Mouse (Mus musculus) midbrain, embryonic 13.5 days (tissue): ENCODE data around the gene Pigk. TPM values are rescaled to one million over a fixed set of nuclear protein-coding genes. Genes with fewer than 3 reads are reported as not detected.

Experiments used
- ATAC-seq: fragments of 200-750 bp; cut with Nextera tagmentation; 2 replicates; pipeline ENCODE4 v1.8.0; 2017; ENCODE audit warnings: mild to moderate bottlenecking, moderate TSS enrichment, moderate library complexity
- H3K27ac ChIP-seq: fragments of 300-500 bp; sonication (generic); 2 replicates; pipeline ENCODE4 v1.5.1; 2015; ENCODE audit warnings: inconsistent platforms, mild to moderate bottlenecking, moderate library complexity
- H3K27me3 ChIP-seq: fragments of 300-500 bp; sonication (generic); 2 replicates; pipeline ENCODE4 v1.6.1; 2015; ENCODE audit warnings: mild to moderate bottlenecking, inconsistent platforms
- H3K36me3 ChIP-seq: fragments of 300-500 bp; sonication (generic); 2 replicates; pipeline ENCODE4 v1.6.1; 2015; ENCODE audit warnings: mild to moderate bottlenecking, inconsistent platforms
- H3K4me1 ChIP-seq: fragments of 300-500 bp; sonication (generic); replicated peaks from 2 replicates; pipeline ENCODE4 v1.6.1; 2015; ENCODE audit warnings: inconsistent platforms
- H3K4me2 ChIP-seq: fragments of 300-500 bp; sonication (generic); replicated peaks from 2 replicates; pipeline ENCODE4 v1.6.1; 2015; ENCODE audit warnings: moderate library complexity, mild to moderate bottlenecking, inconsistent platforms
- H3K4me3 ChIP-seq: fragments of 300-500 bp; sonication (generic); replicated peaks from 2 replicates; pipeline ENCODE4 v1.5.1; 2015; ENCODE audit warnings: mild to moderate bottlenecking, inconsistent platforms
- H3K9ac ChIP-seq: fragments of 300-500 bp; sonication (generic); replicated peaks from 2 replicates; pipeline ENCODE4 v1.6.1; 2015; ENCODE audit warnings: mild to moderate bottlenecking, inconsistent platforms
- H3K9me3 ChIP-seq: fragments of 300-500 bp; sonication (generic); 2 replicates; pipeline ENCODE4 v1.6.1; 2016; ENCODE audit warnings: mild to moderate bottlenecking, inconsistent platforms
- WGBS: fragments of 180-500 bp; shearing (Covaris S2); methylation state at CpG from one replicate; pipeline ENCODE4 v1.1.7; 2015; 5-methylcytosine and 5-hydroxymethylcytosine counted together
- polyA plus RNA-seq: library from polyadenylated mRNA; unstranded; fragments of >200 nt; fragmentation: Nextera tagmentation; extraction: Ambion mirVana; gene quantifications from 2 replicates; pipeline ENCODE4 v1.2.1, GENCODE M21; 2015

Gene Pigk
- polyA plus RNA-seq, 1 experiment from 2014 or later, result 35.9 TPM

DNA sequence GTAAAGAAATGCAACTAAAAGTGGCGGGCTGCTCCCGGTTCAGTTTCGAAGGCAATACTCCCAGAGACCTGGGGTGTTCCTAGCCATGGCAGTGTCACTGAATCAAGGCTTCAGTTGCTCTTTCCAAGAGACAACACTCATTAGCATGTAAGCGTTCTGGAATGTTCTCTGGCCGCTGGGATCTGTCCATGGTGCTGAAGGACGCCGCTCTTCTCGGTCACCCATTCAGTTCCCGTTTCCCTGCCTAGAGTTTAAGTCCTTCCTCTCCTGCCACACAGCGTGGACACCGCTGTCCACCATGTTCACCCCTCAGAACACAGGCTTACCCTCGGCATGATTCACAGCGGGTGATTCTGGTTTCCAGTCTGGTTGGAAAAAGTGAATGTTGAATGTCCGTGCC, 107.3 kb downstream of the Pigk start:
- Histone ChIP-seq H3K4me3 (no peak overlapping the region), H3K9ac (no peak overlapping the region), H3K4me1 (no peaks in the 10 kb centered on the region), H3K27ac (no peak overlapping the region), H3K36me3 (peaks cover 4% of the 10 kb centered on the region; the same call in 1 of the 2 replicates), H3K4me2 (no peak overlapping the region), H3K27me3 (no peaks in the 10 kb centered on the region), H3K9me3 (0 out of 2 replicates have a peak, but pooled peaks cover 5% of the 10 kb centered on the region)
- WGBS, result 68% methylated on average over 14 of the region's 14 CpGs
- no peak for ATAC-seq

GRCm38 (mm10) chr3:152831377-152831776, 117.5 kb downstream of the Pigk start:
- Histone ChIP-seq H3K36me3 (no peaks in the 10 kb centered on the region), H3K27me3 (no peaks in the 10 kb centered on the region), H3K9ac (no peak overlapping the region), H3K4me1 (0 out of 2 replicates have a peak, but pooled peaks cover 2% of the 10 kb centered on the region), H3K27ac (no peak overlapping the region), H3K9me3 (no peaks in the 10 kb centered on the region), H3K4me3 (no peak overlapping the region), H3K4me2 (no peak overlapping the region)
- 83% methylated on average over 3 of the region's 3 CpGs for WGBS
- no peak for ATAC-seq

GRCm38 (mm10) chr3:152831974-152832373, 118.1 kb downstream of the Pigk start:
- 0 out of 2 replicates have a peak, but pooled peaks cover 2% of the 10 kb centered on the region for H3K4me1 ChIP-seq
- no peak overlapping the region for H3K9ac ChIP-seq
- H3K9me3 ChIP-seq, result no peaks in the 10 kb centered on the region
- H3K36me3 ChIP-seq, result no peaks in the 10 kb centered on the region
- no peak overlapping the region for H3K4me2 ChIP-seq
- no peak overlapping the region for H3K27ac ChIP-seq
- 82% methylated on average over 9 of the region's 9 CpGs for WGBS
- H3K4me3 ChIP-seq, result no peak overlapping the region
- no peaks in the 10 kb centered on the region for H3K27me3 ChIP-seq
- ATAC-seq, result no peak

DNA sequence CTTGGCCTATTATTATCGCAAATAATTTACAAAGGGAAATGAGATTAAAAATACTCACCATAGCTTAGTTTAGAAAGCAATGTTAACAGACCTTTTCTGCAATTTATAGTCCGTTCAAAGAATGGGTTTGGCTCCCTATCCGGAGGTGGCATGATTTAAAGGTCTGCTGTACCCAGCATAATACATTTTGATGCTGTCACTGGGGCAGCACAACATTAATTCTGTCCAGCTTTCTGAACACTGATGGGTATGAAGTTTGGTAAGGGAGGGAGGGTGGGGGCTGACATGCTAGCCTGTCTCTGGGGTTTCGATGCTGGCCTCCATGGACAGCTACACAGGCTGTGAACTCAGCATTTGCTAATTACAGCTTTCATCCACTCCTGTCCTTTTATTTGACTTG, 118.5 kb downstream of the Pigk start:
- Histone ChIP-seq H3K4me2 (no peak overlapping the region), H3K36me3 (no peaks in the 10 kb centered on the region), H3K9ac (no peak overlapping the region), H3K9me3 (no peaks in the 10 kb centered on the region), H3K4me3 (no peak overlapping the region), H3K27me3 (no peaks in the 10 kb centered on the region), H3K27ac (no peak overlapping the region), H3K4me1 (0 out of 2 replicates have a peak, but pooled peaks cover 2% of the 10 kb centered on the region)
- WGBS, result 89% methylated on average over 4 of the region's 4 CpGs
- ATAC-seq, result no peak

DNA sequence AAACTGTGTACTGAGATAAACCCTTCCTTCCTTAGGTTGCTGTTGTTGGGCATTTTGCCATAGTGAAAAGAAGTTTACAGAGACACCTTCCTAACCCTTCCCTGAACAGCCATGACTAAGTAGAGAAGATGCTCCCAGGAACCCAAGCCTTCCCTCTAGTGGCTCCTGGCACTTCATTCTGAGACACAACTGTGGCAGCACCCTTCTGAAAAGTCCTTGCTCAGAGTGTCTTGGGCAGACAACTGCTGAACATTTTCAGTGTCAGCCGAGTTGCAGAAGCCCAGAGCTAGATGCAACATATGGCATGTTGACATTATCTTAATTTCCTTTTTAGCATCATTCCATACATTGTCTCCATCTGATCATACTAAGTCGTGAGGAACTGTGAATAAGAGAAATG, 123.5 kb downstream of the Pigk start:
- no peak for ATAC-seq
- no peak overlapping the region for H3K9ac ChIP-seq
- 69% methylated on average over 2 of the region's 2 CpGs for WGBS

DNA sequence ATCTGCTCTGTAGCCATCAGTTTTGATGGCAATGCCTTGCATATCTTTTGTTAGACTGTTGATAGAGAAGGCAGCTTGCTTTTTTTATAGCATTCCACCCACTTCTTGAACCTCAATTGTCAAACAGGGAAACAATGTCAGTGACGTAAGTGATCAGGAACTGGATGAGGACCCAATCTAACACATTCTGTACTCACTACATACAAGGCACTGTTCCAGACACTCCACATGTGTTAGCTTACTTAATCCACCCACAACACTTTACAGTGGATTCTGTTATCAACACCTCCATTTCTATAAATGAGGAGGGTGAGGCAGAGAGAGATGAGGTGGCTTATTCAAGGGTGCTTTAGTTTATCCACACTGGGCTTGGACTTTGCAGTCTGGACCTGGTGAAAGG, 124.0 kb downstream of the Pigk start:
- Histone ChIP-seq H3K36me3 (no peaks in the 10 kb centered on the region), H3K9me3 (no peaks in the 10 kb centered on the region), H3K27ac (no peak overlapping the region), H3K4me3 (no peak overlapping the region), H3K9ac (no peak overlapping the region), H3K4me1 (peaks cover 7% of the 10 kb centered on the region), H3K4me2 (no peak overlapping the region), H3K27me3 (no peaks in the 10 kb centered on the region)
- 81% methylated on average over 1 of the region's 1 CpGs for WGBS
- no peak for ATAC-seq

More for the DNA sequence above, 123.5 kb downstream of the Pigk start:
- Histone ChIP-seq H3K36me3 (no peaks in the 10 kb centered on the region), H3K9me3 (no peaks in the 10 kb centered on the region), H3K4me1 (peaks cover 6% of the 10 kb centered on the region), H3K4me2 (no peak overlapping the region), H3K4me3 (no peak overlapping the region), H3K27me3 (no peaks in the 10 kb centered on the region), H3K27ac (no peak overlapping the region)

DNA sequence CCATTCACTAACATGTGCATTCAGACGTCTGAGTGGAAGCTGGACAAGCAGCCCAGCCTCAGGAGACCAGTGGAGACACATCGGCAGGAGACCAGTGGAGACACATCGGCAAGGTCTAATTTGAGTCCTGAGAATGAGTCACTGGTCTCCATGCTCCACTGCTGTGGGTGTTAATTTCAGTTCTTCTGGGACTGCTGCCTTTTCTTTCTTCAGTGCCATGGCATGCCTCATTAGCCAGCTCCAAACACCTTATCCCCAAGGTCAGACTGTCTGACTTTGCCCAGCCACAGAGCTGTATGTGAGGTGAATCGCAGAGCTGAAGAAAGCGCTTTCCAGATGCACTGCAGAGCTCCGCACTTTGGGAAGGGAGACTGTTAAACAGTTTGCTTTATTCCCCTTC, 127.4 kb downstream of the Pigk start:
- Histone ChIP-seq H3K4me3 (no peak overlapping the region), H3K9ac (no peak overlapping the region), H3K36me3 (no peaks in the 10 kb centered on the region), H3K27me3 (no peaks in the 10 kb centered on the region), H3K4me1 (peaks cover 7% of the 10 kb centered on the region), H3K9me3 (no peaks in the 10 kb centered on the region), H3K27ac (no peak overlapping the region), H3K4me2 (no peak overlapping the region)
- ATAC-seq, result no peak
- 80% methylated on average over 6 of the region's 6 CpGs for WGBS

- WGBS, result 55% methylated on average over 3 of the region's 3 CpGs
- no peaks in the 10 kb centered on the region for H3K9me3 ChIP-seq
- no peak overlapping the region for H3K4me3 ChIP-seq
- H3K9ac ChIP-seq, result no peak overlapping the region
- H3K4me1 ChIP-seq, result peaks cover 7% of the 10 kb centered on the region
- ATAC-seq, result no peak
- no peaks in the 10 kb centered on the region for H3K36me3 ChIP-seq
- no peaks in the 10 kb centered on the region for H3K27me3 ChIP-seq
- H3K4me2 ChIP-seq, result no peak overlapping the region
- no peak overlapping the region for H3K27ac ChIP-seq
These were observed 128.7 kb downstream of the Pigk start for GRCm38 (mm10) chr3:152842648-152843047.

GRCm38 (mm10) chr3:152843925-152844324, 130.0 kb downstream of the Pigk start:
- Histone ChIP-seq H3K9me3 (no peaks in the 10 kb centered on the region), H3K4me2 (no peak overlapping the region), H3K36me3 (no peaks in the 10 kb centered on the region), H3K27ac (no peak overlapping the region), H3K4me1 (peaks cover 7% of the 10 kb centered on the region), H3K9ac (no peak overlapping the region), H3K4me3 (no peak overlapping the region), H3K27me3 (no peaks in the 10 kb centered on the region)
- no peak for ATAC-seq

DNA sequence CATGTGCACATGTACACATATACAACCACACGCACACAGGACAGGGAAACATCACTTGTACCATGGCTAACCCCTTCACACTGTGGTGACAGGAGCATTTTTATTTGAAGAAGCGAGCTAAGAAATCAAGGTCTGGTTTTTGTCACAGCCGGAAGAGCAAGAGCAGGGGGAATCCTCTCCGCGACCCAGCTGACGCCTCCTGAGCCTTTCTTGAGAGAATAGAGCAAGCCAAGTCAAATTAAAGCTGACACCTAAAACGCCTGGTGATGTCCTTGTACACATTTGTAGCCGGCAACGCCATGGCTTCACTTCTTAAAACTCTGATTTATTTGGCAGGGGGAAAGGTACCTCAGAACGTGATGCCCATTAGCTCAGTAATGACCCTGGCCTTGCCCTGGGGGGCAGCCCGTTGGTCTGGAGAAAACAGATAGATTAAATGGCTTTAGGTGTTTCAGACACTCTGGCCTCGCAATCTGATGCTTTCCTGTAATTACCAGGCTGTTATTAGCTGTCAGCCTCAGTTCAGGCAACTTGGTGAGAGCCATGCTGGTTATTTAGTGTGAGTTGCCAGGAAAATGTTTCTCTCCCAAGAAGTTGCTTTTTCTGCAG, 141.2 kb downstream of the Pigk start:
- Histone ChIP-seq H3K9ac (no peak overlapping the region), H3K4me2 (no peak overlapping the region), H3K36me3 (no peaks in the 10 kb centered on the region), H3K27ac (peak overlapping the region; percentile 9; the same call in 1 of the 2 replicates), H3K4me1 (peaks cover 22% of the 10 kb centered on the region), H3K9me3 (no peaks in the 10 kb centered on the region), H3K27me3 (no peaks in the 10 kb centered on the region), H3K4me3 (no peak overlapping the region)
- no peak for ATAC-seq
- 49% methylated on average over 12 of the region's 12 CpGs for WGBS

DNA sequence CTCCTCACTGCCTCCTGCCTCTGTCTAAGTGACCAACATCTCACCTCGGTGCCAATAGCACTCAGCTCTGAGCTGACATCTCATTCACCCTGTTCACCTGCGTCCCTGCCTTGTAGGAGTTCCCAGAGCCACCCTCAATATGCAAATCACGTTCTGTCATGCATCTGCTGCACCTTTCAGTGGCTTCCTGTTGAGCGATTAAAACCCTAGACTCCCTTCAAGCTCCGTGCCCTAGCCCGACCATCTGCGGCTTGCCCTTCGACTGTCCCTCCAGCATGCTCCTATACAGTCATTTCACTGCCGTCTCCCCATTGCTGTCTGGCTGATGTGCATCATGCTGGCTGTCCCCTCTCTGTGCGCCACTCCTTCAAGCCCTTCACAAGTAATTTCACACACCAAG, 142.2 kb downstream of the Pigk start:
- Histone ChIP-seq H3K4me3 (no peak overlapping the region), H3K27me3 (no peaks in the 10 kb centered on the region), H3K36me3 (no peaks in the 10 kb centered on the region), H3K9me3 (no peaks in the 10 kb centered on the region), H3K27ac (peak overlapping the region; percentile 51; the same call in 1 of the 2 replicates), H3K4me1 (peaks cover 22% of the 10 kb centered on the region), H3K4me2 (no peak overlapping the region), H3K9ac (no peak overlapping the region)
- ATAC-seq, result peak; percentile 57
- WGBS, result 55% methylated on average over 10 of the region's 10 CpGs

GRCm38 (mm10) chr3:152861450-152861849, 147.6 kb downstream of the Pigk start:
- Histone ChIP-seq H3K36me3 (no peaks in the 10 kb centered on the region), H3K4me1 (peaks cover 2% of the 10 kb centered on the region), H3K9ac (no peak overlapping the region), H3K4me2 (no peak overlapping the region), H3K27me3 (no peaks in the 10 kb centered on the region), H3K27ac (no peak overlapping the region), H3K4me3 (no peak overlapping the region), H3K9me3 (peaks cover 3% of the 10 kb centered on the region; the same call in 1 of the 2 replicates)
- 90% methylated on average over 4 of the region's 4 CpGs for WGBS
- 0 out of 2 replicates have a peak, but pooled peaks have one; percentile 44 for ATAC-seq

GRCm38 (mm10) chr3:152861978-152862377, 148.1 kb downstream of the Pigk start:
- no peak overlapping the region for H3K27ac ChIP-seq
- no peak for ATAC-seq
- H3K4me3 ChIP-seq, result no peak overlapping the region
- no peak overlapping the region for H3K4me2 ChIP-seq
- H3K9me3 ChIP-seq, result peaks cover 3% of the 10 kb centered on the region; the same call in 1 of the 2 replicates
- H3K27me3 ChIP-seq, result no peaks in the 10 kb centered on the region
- WGBS, result 63% methylated on average over 1 of the region's 1 CpGs
- H3K36me3 ChIP-seq, result no peaks in the 10 kb centered on the region
- H3K4me1 ChIP-seq, result no peaks in the 10 kb centered on the region
- H3K9ac ChIP-seq, result no peak overlapping the region
